Mouse (Mus musculus) ovary, postnatal 10 days (tissue): Measurements from ENCODE around the gene Epb42.
"Not testable (repeated sequence)": the region's sequence is repeated elsewhere in the genome, so short reads cannot be mapped to it uniquely, and the experiment has no call there.

Experiments
- DNase-seq: peaks from one replicate; pipeline ENCODE4 v3.0.0; 2022; ENCODE audit warnings: low spot score

Gene Epb42

DNA sequence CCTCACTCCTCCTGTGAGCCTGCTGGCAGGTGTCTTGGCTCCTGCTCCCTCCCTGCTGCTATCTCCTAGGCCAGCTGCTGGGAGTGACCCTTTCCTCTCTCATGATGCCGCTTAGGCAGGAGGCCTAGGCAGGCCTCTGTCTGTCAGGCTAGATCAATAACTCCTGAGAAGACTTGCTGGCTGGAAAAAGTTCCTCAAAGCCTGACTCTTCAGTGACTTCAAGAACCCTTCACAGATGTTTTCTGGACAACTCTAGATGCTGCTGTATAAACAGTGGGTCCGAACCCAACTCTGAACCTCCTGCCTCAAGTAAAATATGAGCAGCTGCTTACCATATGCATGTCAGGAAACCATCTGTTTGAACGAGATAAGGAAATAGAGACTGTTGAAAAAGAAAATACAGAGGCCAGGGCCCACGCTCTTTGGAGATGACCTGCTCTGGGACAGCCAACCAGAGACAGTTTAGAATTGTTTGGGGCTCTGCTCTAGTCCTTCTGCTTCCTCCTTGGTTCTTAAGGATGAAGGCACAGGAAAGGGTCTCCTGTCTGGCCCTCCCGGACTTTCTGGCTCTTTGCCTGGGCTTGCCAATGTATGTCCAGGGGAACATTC is at the start of gene Epb42:
Gene Epb42 (minus strand): TSS at position 340 of the 609 bp plus-strand sequence.
- DNase-seq: no peak

DNA sequence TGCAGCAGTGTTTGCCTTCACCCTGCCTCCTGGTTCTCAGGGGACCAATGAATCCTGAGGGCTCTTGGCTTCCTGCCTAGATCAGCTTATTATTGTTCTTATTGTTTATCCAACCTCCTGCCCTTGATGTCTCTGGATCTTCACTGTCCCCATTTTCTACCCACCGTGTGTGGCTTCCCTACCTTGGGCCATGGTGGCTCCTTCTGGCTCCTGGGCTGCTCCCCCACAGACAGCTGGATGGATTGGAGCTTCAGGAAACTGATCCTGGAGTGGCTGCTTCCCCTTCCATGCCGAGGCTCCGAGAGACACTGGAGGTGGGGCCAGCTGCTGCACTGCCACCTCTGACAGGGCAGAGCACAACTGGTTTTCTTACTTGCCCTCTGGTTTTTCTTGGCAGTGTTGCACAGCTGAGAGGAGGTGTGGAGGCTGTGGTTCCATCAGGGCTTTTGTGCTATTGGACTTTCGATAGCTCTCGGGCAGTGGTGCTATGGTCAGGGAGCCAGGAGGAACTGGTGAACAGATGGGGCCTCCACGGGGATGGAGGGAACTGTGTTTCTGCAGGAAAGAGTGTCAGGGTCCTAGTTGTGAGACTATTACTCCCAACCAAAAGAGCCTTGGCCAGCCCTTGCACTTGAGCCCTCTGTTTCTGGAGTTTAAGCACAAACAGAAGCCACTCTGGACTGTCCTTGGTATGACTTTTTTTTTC is 48.8 kb upstream of the Epb42 start, which contains the start of gene Tgm5:
Gene Tgm5 (minus strand): TSS at position 362 of the 706 bp plus-strand sequence.
- DNase-seq: no peak

DNA sequence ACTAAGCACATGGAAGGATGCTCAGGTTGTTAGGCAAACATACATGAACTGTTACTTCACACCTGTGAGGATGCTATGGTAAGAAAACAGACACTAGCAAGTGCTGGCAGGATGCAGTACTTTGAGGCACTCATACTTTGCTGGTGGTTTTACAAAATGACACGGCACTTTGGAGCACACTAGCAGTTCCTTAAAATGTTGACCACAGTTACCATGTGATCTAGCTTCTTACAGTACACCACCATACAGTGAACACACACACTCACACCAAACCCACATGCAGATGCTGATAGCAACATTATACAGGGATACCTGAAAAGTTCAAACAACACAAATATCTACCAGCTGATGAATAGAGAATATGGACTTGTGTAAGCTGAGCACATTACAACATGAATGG is 45.8 kb upstream of the Epb42 start:
- no peak for DNase-seq

DNA sequence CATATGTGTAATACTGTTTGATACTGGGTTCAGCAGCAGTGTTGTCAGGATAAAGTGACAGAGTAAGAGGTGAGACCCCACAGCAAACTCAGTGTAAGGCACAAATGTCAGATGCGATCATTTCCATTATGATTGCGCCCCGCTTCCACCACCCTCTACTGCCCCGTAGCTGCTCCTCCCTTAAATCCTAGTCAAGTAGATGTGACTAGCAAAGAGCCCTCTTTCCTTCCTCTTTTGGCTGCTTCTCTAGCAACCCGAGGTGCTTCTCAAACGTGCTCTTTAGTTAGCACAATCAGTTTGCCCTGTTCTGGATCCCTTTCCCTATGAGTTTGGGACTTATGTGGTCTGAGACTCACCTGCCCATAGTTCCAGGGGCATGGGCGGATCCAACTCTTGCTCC is 37.9 kb upstream of the Epb42 start:
- DNase-seq: no peak

DNA sequence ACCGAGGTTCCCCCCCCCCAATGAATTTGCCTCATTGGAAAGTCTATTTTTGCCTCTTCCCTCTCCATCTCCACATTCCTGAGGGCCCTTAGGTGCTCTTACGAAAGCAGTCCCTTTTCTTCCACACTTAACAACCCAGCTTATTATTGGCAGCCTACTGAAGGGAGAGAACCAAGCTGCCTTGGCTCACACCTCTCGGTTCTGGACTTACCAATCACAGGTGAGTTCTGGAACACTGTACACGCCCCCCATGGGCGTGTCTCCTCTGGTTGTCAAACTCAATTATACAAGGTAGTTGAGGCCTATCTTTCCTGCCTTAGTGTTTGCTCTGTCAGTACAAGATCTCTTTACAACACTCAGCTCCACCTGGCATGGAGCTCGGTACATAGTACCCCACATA is 35.0 kb upstream of the Epb42 start:
- DNase-seq: no peak

DNA sequence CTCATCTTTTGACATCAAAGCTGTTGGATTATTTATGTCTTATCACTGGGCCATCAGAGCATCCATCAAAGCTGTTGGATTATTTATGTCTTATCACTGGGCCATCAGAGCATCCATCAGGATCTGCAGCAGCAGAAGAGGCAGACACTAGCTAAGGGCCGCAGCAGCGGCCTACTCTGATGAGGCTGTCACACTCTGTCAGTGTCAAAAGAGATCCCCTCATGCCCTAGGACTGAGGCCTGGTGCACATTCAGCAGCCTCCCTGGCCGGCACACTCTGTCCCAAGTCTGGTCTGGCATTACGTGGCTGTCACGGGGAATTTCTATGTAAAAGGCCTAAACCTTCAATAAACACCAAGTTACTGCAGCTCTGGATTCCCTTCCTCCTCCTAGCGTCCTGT is 32.6 kb upstream of the Epb42 start:
- no peak for DNase-seq

DNA sequence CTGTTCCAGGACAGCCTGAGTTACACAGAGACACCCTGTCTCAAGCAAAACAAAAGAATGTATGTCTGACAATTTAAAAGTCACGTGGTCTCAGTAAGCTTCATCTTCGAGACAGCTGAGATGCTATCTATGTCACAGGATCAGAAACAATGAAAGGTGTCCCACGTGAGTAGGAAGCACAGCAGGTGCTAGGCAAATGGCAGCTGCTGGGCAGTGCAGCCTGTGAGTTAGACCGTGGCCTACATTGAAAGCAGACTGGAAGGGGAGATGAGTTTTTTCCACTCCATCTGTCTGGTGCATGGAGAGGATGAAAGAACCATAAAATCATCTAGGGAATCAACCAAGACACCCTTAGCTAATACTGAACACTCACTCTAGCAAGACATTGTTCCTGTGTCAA is 30.2 kb upstream of the Epb42 start:
- no peak for DNase-seq

DNA sequence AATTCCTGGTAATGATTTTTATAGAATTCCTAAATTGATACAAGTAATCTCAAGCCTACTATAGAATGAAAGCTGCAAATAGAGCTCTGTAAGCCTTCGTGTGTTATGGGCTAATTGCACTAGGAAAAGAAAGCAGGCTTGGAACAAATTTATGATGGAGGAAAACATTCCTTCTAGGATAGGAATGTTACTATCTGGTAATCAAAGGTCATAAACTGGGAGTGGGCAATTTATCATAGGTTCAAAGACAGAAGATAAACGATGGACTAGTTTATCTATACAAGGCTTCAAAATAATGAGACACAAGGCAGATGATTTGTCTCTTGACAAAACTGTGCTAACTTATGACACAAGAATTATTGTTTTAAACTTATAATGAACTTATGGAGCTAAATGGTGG is 24.4 kb upstream of the Epb42 start:
- no peak for DNase-seq

DNA sequence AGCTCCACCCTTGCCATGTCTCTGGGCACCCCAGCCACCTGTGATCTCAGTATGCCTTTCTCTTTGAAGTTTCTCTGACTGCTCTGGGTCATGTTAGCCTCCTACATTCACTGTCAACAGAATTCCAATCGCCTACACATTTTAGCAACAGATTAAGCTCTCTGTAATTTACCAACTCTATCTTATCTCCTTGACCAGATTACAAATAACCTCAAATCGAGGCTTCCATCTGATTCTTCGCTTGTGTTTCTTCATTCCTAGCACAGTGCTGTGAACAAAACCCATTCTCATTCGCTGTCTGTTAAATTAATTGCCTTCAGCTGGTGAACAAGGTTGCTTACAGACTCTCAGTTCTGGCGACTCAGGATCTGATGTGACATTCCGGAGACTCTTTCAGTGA is 21.1 kb upstream of the Epb42 start:
- no peak for DNase-seq

DNA sequence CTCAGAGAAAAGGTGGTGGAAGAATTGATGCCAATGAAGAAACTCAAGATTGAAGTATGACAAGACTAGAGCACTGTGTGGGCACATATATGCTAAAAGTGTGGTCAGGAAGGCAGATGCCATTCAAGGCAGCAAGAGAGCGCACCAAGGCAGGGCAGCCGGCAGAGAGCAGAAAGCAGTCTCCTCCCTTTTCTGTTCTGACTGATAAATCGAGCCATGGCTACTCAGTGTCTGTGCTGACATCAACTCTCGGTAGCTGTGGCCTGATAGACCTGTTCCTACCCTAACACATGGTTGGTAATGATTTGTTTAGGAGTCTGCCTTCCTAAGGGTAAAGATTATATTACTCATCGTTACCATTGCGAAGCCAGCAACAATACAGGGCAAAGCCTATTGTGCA is 19.0 kb upstream of the Epb42 start:
- DNase-seq: no peak

DNA sequence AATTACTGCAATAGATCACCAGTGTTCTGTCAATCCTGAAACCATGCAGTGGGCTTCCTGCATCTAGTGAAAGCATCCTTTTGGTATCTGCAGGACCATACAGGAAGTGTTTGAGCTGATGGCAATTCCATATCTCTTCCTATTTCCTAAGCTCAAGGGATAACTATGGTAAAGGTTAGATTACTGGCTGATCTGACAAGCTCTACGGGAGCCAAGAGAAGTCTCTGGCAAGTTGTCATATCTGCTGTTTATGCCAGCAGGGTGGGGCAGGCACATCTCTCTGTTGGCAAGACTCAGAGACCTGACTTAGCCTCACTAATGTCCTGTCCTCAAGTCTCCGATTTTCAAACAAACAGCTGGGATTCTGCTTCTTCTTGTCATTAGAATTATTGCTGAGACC is 17.2 kb upstream of the Epb42 start:
- no peak for DNase-seq

DNA sequence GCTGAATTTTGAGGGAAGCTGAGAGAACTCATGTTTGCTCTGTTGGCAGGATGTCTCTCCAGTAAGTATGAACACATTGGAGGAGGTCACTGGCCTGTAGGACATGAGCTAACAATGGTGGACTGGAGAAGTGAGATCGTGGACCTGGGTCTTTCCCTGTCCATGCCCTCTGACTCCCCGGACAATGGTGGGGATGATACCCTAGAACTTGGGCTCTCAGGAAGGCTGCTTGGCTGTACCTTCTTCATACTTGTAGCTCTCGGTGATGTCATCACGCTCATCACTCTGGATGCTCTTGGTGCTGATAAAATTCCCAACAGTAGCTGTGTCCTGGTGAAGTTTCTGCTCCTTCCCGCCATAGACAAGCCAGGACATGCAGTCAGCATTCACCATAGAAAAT is 15.3 kb upstream of the Epb42 start:
- DNase-seq: no peak

DNA sequence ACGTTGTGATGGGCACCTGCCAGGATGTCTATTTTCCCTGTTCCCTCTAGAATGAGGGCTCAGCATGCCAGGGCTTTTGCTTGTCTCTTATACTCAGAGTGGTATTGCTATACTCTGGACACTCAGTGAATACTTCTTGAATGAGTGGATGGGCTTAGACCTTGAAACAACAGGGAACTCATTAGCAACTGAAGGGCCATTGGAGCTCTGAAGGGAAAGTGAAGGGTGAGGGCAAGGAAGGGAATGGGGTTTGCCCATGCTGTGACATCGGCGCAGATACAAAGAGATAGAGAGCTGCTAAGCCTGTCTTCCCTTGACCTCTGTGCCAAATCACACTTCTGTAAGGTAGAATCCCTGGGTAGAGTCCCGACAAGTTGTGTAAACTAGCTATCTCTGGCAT is 8.8 kb upstream of the Epb42 start:
- DNase-seq: no peak

DNA sequence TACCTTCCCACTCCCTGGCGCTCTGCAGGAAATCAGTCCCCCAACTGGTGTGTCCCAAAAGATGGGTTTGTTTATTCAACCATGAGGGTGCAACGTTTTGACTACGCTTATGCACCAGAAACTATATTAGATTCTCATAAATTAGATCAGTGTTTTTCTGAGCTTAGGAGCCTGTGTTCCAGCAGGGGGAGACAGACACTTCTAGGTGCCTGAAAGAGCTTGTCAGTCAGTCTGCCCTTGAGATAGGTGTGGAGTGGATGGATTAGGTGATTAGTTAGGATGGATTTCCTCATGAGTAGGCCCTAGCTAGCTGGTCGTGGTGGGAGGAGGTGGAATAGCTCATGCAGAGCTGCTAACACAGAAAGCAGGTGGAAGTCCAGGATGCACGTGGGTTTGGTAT is 4.2 kb upstream of the Epb42 start:
- DNase-seq: no peak

DNA sequence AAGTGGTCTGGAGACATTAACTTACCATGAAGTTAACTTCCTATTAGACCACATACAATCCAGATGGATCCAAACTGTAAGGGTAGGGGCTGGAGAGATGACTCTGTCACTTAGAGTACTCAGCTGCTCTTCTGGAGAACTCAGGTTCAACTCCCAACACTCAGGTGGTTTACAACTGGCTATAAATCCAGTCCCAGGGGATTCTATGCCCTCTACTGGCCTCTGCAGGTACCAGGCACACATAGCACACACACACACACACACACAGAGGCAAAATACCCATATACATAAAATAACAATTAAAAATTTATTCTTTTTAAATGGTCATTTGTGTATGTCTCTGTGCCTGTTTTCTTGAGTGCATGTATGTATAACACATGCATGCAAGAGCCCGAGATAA is 2.5 kb upstream of the Epb42 start:
- DNase-seq: no peak

DNA sequence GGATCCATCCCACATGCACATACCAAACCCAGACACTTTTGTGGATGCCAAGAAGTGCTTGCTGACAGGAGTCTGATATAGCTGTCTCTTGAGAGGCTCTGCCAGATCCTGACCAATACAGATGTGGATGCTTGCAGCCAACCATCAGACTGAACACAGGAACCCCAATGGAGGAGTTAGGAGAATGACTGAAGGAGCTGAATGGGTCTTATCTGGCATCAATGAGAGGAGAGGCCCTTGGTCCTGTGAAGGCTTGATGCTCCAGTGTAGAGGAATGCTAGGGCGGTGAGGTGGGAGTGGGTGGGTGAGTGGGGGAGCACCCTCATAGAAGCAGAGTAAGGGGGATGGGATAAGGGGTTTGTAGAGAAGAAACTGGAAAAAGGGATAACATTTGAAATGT is 2.0 kb upstream of the Epb42 start:
- DNase-seq: not testable (repeated sequence)

DNA sequence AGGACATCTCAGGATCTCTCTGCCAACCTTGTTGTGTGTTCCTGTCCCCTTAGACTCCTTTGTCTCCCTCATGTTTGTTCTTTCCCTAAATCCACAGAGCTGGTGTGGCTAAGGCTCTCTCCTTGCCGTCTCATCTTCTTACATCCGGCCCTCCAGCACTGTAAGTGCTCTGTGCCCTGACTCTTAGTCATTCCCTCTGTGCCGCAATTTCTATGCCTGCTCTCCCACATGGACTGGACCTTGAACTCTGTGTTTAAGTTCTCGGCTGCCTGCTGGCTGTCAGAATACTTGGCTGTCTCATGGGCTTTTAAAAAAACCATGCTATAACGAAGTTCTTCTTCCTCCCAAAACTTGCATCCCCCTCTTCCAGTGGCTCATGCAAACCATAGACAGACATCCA is 14.0 kb downstream of the Epb42 start:
- DNase-seq: no peak

DNA sequence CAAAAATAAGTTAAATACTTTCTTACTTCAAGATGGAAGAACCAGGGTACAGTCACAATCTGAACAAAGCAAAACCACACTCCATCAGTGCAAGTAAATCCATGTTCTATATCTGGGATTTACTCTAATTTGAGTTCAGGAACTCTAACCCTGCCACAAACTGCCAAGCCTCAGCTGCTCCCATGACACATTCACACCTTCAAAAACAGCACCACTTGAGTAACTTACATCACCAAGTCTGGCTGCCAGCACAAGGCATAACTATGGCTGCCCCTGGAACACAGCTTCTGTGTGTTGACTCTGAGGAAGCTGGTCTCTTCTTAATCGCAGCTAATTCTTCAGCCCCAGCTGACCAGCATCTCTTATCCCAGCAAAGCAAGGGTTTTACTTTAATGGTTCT is 19.7 kb downstream of the Epb42 start:
- DNase-seq: no peak

DNA sequence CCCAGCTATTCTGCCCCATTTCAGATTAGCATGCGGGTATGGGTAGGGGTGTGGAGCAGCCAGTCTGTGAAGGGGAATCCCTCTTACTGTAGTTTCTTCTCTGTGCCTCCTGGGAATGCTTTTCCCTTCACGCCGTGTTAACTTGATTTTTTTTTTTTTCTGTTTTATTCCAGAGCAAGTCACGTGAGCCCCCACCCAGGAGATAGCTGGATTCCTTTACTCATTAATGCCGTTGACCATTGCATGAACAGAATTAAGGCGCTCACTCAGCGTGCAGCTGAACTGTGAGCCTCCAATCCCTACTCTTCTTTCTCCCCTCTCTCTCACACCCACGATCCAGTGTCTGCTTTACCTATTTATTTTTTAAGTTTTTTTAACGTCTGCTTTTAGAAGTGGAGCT is 20.6 kb downstream of the Epb42 start:
- no peak for DNase-seq

DNA sequence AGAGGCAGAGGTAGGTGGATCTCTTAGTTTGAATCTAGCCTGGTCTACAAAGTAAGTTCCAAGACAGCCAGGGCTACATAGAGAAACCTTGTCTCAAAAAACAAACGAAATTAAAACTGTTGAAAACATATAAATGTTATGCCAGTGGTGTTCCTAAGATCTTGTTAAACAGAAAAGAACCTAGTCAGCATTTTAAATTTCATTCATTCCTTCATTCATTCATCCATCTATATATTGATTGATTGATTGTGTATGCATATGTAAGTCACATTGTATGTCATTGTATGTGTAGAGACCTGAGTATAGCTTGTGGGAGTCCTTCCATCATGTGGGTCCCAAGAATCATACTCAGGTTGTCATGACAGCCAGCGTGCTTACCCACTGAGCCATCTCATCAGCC is 21.4 kb downstream of the Epb42 start:
- DNase-seq: no peak

DNA sequence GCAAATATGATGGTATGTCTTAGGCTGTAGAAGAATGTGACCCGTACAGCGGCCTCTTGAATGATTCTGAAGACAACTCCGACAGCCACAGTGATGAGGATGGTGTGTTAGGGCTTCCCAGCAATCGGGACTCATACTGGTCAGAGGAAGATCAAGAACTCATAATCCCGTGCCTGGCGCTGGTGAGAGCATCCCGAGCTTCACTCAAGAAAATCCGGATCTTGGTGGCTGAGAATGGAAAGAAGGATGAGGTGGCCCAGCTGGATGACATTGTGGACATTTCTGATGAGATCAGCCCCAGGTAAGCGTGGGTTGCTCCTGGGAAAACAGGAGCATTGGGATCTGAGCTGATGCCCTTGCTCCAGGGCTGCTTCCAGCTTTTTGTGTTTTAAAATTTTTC is 24.2 kb downstream of the Epb42 start:
- DNase-seq: no peak

DNA sequence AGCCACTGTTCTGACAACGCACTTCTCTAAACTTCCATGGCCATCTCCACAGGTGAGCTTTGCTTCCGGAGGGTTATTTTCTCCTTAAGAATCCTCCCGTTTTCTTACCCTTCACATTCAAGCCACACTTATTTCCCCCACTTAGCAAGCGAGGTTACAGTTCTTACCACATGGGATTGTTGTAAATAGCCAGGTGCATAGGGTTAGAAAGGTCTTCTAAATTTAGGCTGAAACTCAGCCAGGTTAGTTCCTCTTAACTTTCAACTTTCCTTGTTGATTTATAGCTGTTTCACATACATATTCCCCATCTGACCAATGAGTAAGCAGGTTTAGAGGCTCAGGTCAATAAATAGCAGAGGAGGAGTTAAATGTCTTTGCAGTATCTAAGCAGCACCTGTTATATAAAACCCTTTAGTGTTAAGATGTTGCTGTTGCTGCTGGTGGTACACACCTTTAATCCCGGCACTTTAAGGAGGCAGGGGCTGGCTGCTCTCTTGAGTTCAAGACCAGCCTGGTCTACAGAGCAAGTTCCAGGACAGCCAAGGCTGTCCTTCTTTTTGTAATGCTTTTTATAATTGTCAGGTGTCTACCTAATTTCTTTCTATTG is 27.7 kb downstream of the Epb42 start:
- no peak for DNase-seq

DNA sequence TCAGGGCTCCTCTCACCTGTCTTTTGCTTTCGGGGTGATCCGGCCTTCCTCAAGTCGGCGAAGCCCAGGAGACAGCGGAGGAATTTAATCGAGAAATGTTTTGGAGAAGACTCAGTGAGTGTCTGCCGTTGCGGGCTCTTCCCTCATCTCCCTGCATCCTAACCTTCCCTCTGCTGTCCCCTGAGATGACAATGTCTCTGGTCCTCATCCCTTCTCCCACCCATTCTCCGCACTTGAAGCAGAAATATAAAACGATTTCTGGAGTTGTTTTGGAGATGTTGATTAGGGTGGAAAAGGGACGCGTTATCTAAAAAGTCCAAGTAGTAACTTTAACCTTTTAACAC is 28.2 kb downstream of the Epb42 start:
- no peak for DNase-seq
